Mouse (Mus musculus) pancreas, adult 10 weeks (tissue): ENCODE measurements around the gene Emilin1. TPM values are rescaled to one million over a fixed set of nuclear protein-coding genes. Genes with fewer than 3 reads are reported as not detected.

Experiments used
- polyA plus RNA-seq: library from polyadenylated mRNA; stranded (reverse); fragments of 350-450 nt; fragmentation: Illumina TruSeq; extraction: RNeasy Lipid Tissue Mini Kit (QIAGEN cat#74804); gene quantifications from one replicate; pipeline ENCODE4 v1.2.3, GENCODE M21; 2015; ENCODE audit warnings: low read depth, low replicate concordance; ENCODE audit not compliant: insufficient read depth

Emilin1 gene
- 16.0 TPM for polyA plus RNA-seq

GRCm38 (mm10) chr5:30913060-30913841 is at the start of gene Emilin1:
Gene Emilin1 (plus strand): TSS chr5:30913402.

DNA sequence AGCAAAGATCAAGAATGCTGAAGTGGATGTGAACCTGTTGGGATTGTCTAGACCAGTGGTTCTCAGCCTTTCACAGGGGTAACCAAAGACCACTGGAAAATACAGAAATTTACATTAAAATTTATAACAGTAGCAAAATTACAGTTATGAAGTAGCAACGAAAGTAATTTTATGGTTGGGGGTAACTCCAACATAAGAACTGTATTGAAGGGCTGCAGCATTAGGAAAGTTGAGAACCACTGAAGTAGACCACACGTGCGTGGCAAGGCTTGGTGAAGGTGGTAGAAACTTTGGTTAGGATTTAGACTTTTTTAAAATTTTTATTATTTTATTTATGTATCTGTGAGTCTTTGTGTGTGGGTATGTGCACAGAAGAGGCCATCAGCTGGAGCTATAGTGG is 45.5 kb upstream of the Emilin1 start, which contains the start of gene Tmem214:
Gene Tmem214 (plus strand): TSS at position 301 of the 400 bp plus-strand sequence.

GRCm38 (mm10) chr5:30888337-30889087 is 24.7 kb upstream of the Emilin1 start, which contains the start of gene Agbl5:
Gene Agbl5 (plus strand): TSS chr5:30888694.

DNA sequence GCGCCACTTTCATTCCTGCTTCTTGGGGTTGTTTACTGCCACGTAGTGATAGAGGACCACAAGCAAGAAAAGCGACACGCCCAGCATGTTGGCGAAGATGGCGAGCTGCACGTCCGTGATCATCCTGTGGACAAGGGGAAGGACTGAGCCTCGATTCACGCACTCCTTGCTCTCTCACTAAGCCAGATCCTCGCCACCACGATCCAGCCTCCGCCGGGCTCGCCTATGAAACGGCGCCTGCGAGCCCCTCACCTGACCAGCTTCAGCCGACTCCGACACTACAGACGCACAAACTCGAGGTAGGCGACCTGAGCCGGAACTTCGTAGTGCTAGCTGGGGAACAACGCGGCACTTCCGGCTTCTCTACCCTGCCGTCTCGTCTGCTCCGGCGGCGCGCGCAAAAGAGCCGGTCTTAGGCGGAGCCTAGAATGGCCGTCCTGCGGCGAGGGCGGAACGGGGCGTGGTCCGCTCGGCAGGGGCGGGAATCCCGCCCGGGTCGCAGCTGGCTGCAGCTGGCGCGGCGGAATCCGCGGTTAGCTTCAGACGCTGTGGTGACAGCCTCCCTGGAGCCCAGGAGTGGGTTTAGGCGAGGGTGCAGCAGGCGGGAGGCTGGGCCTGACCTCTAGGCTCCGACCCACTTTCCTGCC is 5.7 kb upstream of the Emilin1 start, which contains the start of gene Ost4:
Gene Ost4 (minus strand): TSS at position 376 of the 647 bp plus-strand sequence.

GRCm38 (mm10) chr5:30921256-30922033 is 8.2 kb downstream of the Emilin1 start, which contains the start of gene Khk:
Gene Khk (plus strand): TSS chr5:30921431.

GRCm38 (mm10) chr5:30944956-30945781 is 32.0 kb downstream of the Emilin1 start, which contains the start of gene Cgref1:
Gene Cgref1 (minus strand): TSS chr5:30945591.

DNA sequence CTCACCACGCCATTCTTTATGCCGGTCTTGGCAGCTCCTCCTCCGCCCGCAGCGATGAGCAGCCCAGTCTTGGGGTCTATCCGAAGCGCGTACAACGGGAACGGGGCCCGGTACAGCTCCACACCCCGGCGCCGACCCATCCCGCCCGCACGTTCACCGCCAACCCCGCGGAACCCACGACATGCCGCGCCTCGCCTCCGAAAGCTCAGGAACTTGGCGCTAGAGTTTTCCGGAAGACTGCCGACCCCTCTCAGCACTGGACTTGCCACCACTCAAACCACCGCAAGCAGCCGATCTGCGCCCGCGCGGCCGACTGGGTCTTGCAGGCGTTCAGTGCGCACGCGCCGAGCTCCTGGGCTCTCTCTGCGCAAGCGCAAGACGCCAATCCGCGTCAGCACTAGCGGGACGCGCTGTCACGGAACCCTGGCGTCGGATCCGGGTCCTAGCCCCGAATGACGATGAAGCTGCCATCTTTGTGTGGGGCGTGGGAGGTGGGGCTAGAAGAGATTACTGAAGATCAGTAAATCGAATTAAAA is 46.8 kb downstream of the Emilin1 start, which contains the start of gene Preb:
Gene Preb (minus strand): TSS at position 396 of the 536 bp plus-strand sequence.

GRCm38 (mm10) chr5:30968416-30968815 is 55.2 kb downstream of the Emilin1 start, which contains the start of gene Tcf23:
Gene Tcf23 (plus strand): TSS chr5:30968662.

Other genes with a start within 250 kb of the Emilin1 start
- 2.0 TPM for gene Cenpa, start 246.6 kb upstream of the Emilin1 start, polyA plus RNA-seq
- gene Dpysl5, start 201.8 kb upstream of the Emilin1 start, polyA plus RNA-seq, result 0.70 TPM
- 13.9 TPM for gene Mapre3, start 98.8 kb upstream of the Emilin1 start, polyA plus RNA-seq
- gene Tmem214, start 45.4 kb upstream of the Emilin1 start, polyA plus RNA-seq, result 66.6 TPM
- 5.4 TPM for gene Agbl5, start 24.7 kb upstream of the Emilin1 start, polyA plus RNA-seq
- gene Ost4, start 5.6 kb upstream of the Emilin1 start, polyA plus RNA-seq, result 52.5 TPM
- 15.5 TPM for gene Khk, start 8.0 kb downstream of the Emilin1 start, polyA plus RNA-seq
- 3.9 TPM for gene Cgref1, start 32.2 kb downstream of the Emilin1 start, polyA plus RNA-seq
- gene Preb, start 47.0 kb downstream of the Emilin1 start, polyA plus RNA-seq, result 80.6 TPM
- gene Tcf23, start 55.3 kb downstream of the Emilin1 start, polyA plus RNA-seq, result 0.31 TPM
- gene Atraid, start 134.9 kb downstream of the Emilin1 start, polyA plus RNA-seq, result 39.3 TPM
- 4.2 TPM for gene Slc5a6, start 135.5 kb downstream of the Emilin1 start, polyA plus RNA-seq
- 11.6 TPM for gene Cad, start 141.4 kb downstream of the Emilin1 start, polyA plus RNA-seq
- not detected for gene Dnajc5g, start 192.9 kb downstream of the Emilin1 start, polyA plus RNA-seq
- not detected for gene Slc30a3, start 194.8 kb downstream of the Emilin1 start, polyA plus RNA-seq
- not detected for gene Trim54, start 203.3 kb downstream of the Emilin1 start, polyA plus RNA-seq
- not detected for gene Ucn, start 225.4 kb downstream of the Emilin1 start, polyA plus RNA-seq
- 13.0 TPM for gene Mpv17, start 240.8 kb downstream of the Emilin1 start, polyA plus RNA-seq